Mouse (Mus musculus) left cerebral cortex, adult 9 months (tissue): ENCODE measurements around the gene Trub2.

ENCODE experiments used
- DNase-seq, 2 experiments: peaks; one replicate each; pipeline ENCODE4 v3.0.0; 2022; ENCODE audit warnings: low spot score in 2 of 2

Gene Trub2

DNA sequence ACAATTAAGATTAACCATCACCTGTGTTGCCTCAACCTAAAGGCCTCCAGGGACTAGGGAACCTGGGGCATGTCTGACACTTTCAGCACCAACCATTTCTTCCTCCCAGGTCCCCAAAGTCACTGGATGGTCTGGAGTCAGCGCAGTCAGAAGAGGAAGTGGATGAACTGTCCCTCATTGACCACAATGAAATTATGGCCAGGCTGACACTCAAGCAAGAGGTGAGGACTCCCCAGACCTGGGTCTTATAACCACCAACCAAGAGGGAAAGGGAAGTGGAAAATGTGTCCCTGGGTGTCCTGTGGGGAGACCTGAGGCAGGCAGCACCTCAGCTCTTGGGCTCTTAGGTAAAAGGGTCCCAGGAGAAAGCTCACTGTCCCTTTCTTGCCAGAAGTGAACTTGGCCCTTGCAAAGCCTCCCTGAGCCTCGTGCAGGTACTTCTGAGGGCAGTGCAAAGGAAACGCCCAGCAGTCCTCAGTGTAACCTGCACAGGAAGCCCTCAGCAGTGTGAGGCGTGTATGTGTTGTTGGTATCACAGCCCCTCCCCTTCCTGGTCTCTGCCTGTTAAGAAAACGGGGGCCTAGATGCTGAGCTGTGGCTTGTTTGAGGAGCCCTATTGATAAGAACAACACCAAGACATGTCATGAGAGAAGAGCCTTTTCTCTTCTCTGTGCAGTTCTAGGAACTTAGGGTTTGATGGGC lies 63.5 kb downstream of the Trub2 start:
- DNase-seq: no peak

DNA sequence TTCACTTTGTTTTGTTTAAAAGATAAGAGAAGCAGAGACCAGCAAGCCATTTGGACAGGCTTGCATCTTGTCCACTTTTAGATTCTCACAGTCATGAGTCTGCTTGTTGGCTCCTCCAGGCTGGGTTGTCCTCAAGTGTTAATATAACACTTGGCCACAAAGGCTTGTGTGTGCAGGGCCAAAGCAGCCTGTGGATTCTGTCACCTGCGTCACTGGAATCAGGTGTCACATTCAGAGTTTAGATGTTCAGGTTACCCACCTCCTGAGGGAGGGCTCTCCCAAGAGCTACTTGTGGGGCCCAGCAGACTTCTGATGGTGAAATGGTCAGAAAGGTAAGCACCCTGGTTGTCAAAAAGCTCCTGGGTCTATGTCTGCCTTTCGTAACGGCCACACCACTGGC lies 65.2 kb downstream of the Trub2 start:
- no peak for DNase-seq

DNA sequence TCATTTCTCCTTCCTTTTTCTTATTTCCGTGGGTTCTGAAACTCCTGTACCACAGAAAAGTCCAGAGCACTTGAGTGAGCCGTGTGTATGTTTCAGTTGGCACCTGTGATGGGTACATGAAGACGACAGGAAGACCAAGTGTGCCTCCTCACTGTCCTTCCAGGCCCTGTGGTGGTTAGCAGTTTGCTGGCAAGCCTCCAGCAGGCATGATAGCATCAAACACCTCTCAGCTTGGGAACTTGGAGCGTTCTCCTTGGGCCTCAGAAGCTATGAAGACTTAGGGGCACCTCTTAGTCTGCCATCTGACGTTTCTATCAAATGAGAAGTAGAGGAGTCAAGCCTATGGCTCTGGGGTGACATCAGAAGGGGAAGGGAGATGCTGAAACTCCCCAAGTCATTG lies 69.7 kb downstream of the Trub2 start:
- DNase-seq: no peak

DNA sequence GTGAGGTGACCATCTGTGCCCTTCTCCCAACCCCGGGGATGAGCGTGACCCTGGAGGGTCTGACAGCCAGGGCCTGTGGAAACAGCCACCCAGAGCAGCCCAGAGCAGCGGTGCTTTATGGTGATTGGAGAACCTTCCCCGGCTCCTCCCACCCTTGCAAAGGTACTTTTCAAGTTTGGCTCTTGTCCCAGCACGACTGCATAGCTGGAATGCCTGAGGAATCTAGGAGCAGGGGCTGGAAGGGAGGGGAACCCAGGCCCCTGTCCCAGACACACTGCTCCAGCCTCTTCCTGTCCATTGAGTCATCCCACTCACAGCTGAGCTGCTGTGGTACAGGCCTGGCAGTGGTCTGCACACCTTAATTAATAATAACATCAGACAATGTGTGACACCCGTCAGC lies 71.6 kb downstream of the Trub2 start:
- DNase-seq: no peak

DNA sequence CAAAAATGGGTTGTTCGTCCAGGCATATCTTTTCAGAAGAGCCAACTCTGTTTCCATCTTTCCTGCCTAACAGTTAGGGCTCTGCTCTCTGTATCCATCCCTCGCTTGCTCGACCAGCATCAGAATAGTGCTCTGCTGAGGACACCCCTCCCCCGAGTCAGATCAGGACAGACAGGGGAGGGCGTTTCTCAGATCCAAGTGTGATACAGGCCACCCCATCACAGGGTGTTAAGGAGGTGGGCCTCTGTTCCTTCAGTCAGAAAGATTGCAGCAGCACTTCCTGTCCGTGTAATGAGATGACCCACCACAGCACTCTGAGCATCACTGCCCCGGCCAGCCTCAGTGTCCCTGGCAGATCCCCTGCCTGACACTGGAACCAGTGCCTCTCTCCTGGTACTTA lies 72.2 kb downstream of the Trub2 start:
- no peak for DNase-seq

DNA sequence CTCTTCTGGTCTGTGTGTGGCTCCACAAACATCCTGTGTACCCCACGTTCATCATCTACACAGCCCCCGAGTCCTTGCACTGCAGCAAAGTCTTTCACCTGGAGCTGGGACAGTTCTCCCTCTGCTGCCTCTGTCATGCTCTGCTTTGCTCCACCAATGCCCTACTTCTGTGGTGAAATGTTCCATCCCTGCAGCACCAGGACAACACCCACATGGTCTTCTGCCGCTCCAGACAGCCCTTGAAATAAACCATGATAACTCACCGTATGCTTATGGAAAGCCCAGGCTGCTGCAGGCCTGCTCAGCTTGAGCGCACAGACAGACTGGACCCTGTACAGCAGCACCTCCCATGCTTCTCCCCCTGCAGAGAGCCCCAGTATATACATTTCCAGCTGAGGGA lies 74.2 kb downstream of the Trub2 start:
- DNase-seq: peak in 1 of 2 experiments; percentile 49

DNA sequence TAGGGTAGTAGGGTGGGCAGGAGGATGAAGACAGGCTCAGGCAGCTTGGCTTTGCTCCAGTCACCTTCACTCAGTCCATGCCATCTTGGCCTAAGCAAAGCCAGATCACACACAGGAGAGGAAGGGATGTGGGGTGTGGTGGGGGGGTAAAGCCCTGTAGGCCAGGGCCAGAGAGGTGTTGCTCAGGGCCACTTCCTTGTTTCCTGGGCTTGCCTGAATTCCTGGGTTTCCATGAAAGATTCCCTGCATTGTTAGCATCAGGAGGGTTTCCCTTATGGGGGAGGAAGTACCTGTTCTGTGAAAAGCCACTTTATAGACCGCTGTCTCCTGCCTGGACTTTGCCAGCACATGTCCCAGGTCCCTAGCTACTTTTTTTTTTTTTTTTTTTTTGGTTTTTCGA lies 74.8 kb downstream of the Trub2 start:
- DNase-seq: no peak

DNA sequence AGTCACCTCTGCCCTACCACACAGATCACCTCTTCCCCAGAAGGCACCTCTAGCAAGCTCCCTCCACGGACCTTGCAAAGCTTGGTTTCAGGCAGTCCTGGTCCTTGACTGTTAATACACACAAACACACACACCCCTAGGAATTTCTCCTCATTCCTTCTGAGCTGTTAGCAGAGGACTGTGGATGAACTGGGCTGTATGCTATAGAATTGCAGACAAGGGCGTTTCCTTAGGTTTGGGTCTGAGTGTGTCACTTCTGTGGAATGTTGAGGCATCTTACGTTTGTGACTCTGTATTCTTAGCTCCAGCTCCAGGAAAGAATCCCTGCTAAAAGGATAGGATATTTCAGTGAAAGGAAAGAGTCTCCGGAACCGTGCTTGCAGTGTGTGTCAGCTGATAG lies 76.4 kb downstream of the Trub2 start:
- no peak for DNase-seq
